Mouse (Mus musculus) intestine, postnatal 0 days (tissue): ENCODE measurements around the gene Gdpd1. TPM values are rescaled to one million over a fixed set of nuclear protein-coding genes. Genes with fewer than 3 reads are reported as not detected.
"Not testable (repeated sequence)": the region's sequence is repeated elsewhere in the genome, so short reads cannot be mapped to it uniquely, and the experiment has no call there.

Experiments used
- ATAC-seq: fragments of 200-750 bp; cut with Nextera tagmentation; 2 replicates; pipeline ENCODE4 v1.8.0; 2017; ENCODE audit warnings: mild to moderate bottlenecking, moderate TSS enrichment, moderate library complexity
- H3K27ac ChIP-seq: fragments of 300-500 bp; sonication (generic); 2 replicates; pipeline ENCODE4 v1.5.1; 2014; ENCODE audit warnings: mild to moderate bottlenecking, low read depth, low read length, moderate library complexity
- H3K27me3 ChIP-seq: fragments of 300-500 bp; sonication (generic); replicated peaks from 2 replicates; pipeline ENCODE4 v1.6.1; 2014; ENCODE audit warnings: low read length, mixed read lengths; ENCODE audit not compliant: control insufficient read depth, insufficient read depth
- H3K36me3 ChIP-seq: fragments of 300-500 bp; sonication (generic); 2 replicates; pipeline ENCODE4 v1.6.1; 2014; ENCODE audit warnings: mild to moderate bottlenecking, moderate library complexity; ENCODE audit not compliant: control insufficient read depth, insufficient read depth
- H3K4me1 ChIP-seq: fragments of 300-500 bp; sonication (generic); replicated peaks from 2 replicates; pipeline ENCODE4 v1.6.1; 2014; ENCODE audit warnings: antibody characterized with exemption, low read length, mixed read lengths; ENCODE audit not compliant: control insufficient read depth, insufficient read depth
- H3K4me2 ChIP-seq: fragments of 300-500 bp; sonication (generic); replicated peaks from 2 replicates; pipeline ENCODE4 v1.6.1; 2014; ENCODE audit warnings: low read depth, mild to moderate bottlenecking, moderate library complexity
- H3K4me3 ChIP-seq: fragments of 300-500 bp; sonication (generic); 2 replicates; pipeline ENCODE4 v1.5.1; 2014; ENCODE audit warnings: low read depth, low read length
- H3K9ac ChIP-seq: fragments of 300-500 bp; sonication (generic); 2 replicates; pipeline ENCODE4 v1.6.1; 2014; ENCODE audit warnings: mild to moderate bottlenecking, low read depth, low read length
- H3K9me3 ChIP-seq: fragments of 300-500 bp; sonication (generic); 2 replicates; pipeline ENCODE4 v1.6.1; 2016; ENCODE audit warnings: mixed run types; ENCODE audit not compliant: control insufficient read depth
- CTCF ChIP-seq: sonication (generic); IDR thresholded peaks from 2 replicates; pipeline ENCODE4 v1.5.1; 2016; ENCODE audit warnings: low read depth, mild to moderate bottlenecking, control low read depth, antibody characterized with exemption, moderate library complexity
- WGBS: fragments of 180-500 bp; shearing (Covaris S2); extraction: QIAGEN DNeasy Blood & Tissue Kit; methylation state at CpG from one replicate; pipeline ENCODE4 v1.1.7; 2014; 5-methylcytosine and 5-hydroxymethylcytosine counted together
- polyA plus RNA-seq: library from polyadenylated mRNA; unstranded; fragments of >200 nt; fragmentation: Nextera tagmentation; extraction: Ambion mirVana; gene quantifications from 2 replicates; pipeline ENCODE4 v1.2.1, GENCODE M21; 2015

Gdpd1 gene
- polyA plus RNA-seq, 1 experiment from 2014 or later: 16.7 TPM

GRCm38 (mm10) chr11:87062087-87062486, 11.8 kb downstream of the Gdpd1 start:
- peak; percentile 87 for ATAC-seq
- H3K27ac ChIP-seq: no peak overlapping the region
- 33% methylated on average over 3 of the region's 3 CpGs for WGBS

GRCm38 (mm10) chr11:87060410-87060809, 13.5 kb downstream of the Gdpd1 start:
- 98% methylated on average over 2 of the region's 2 CpGs for WGBS
- no peak for ATAC-seq

More at GRCm38 (mm10) chr11:87062087-87062486, 11.8 kb downstream of the Gdpd1 start:
- peaks cover 3% of the 10 kb centered on the region; the same call in 1 of the 2 replicates for H3K36me3 ChIP-seq
- no peak for TF ChIP-seq CTCF
- no peaks in the 10 kb centered on the region for H3K4me1 ChIP-seq
- H3K4me3 ChIP-seq: no peak overlapping the region
- H3K9me3 ChIP-seq: no peaks in the 10 kb centered on the region
- H3K9ac ChIP-seq: no peak overlapping the region
- H3K27me3 ChIP-seq: no peaks in the 10 kb centered on the region
- H3K4me2 ChIP-seq: no peak overlapping the region

GRCm38 (mm10) chr11:87056286-87056685, 17.6 kb downstream of the Gdpd1 start:
- ATAC-seq: no peak
- no peak overlapping the region for H3K9ac ChIP-seq
- H3K36me3 ChIP-seq: no peaks in the 10 kb centered on the region; the same call in 1 of the 2 replicates
- no peaks in the 10 kb centered on the region for H3K4me1 ChIP-seq
- TF ChIP-seq CTCF: no peak
- no peak overlapping the region for H3K27ac ChIP-seq
- no peak overlapping the region for H3K4me3 ChIP-seq
- 53% methylated on average over 6 of the region's 6 CpGs for WGBS
- H3K4me2 ChIP-seq: no peak overlapping the region
- no peaks in the 10 kb centered on the region for H3K9me3 ChIP-seq
- H3K27me3 ChIP-seq: no peaks in the 10 kb centered on the region

More at GRCm38 (mm10) chr11:87060410-87060809, 13.5 kb downstream of the Gdpd1 start:
- Histone ChIP-seq H3K36me3 (peaks cover 3% of the 10 kb centered on the region), H3K4me2 (no peak overlapping the region), H3K9me3 (no peaks in the 10 kb centered on the region), H3K4me1 (no peaks in the 10 kb centered on the region), H3K27ac (no peak overlapping the region), H3K27me3 (no peaks in the 10 kb centered on the region), H3K4me3 (no peak overlapping the region), H3K9ac (no peak overlapping the region)
- no peak for TF ChIP-seq CTCF

- H3K4me3 ChIP-seq, H3K9me3 ChIP-seq, H3K27me3 ChIP-seq, ATAC-seq, H3K36me3 ChIP-seq, H3K4me2 ChIP-seq, H3K4me1 ChIP-seq, H3K9ac ChIP-seq, H3K27ac ChIP-seq: not testable (repeated sequence)
- WGBS: 56% methylated on average over 7 of the region's 7 CpGs
Observed at GRCm38 (mm10) chr11:87048900-87049299, 25.0 kb downstream of the Gdpd1 start.

GRCm38 (mm10) chr11:87046968-87047367, 26.9 kb downstream of the Gdpd1 start:
- H3K36me3 ChIP-seq: no peaks in the 10 kb centered on the region
- no peaks in the 10 kb centered on the region for H3K27me3 ChIP-seq
- ATAC-seq: no peak
- H3K27ac ChIP-seq: no peak overlapping the region
- 76% methylated on average over 5 of the region's 5 CpGs for WGBS
- H3K4me2 ChIP-seq: no peak overlapping the region
- no peaks in the 10 kb centered on the region for H3K4me1 ChIP-seq
- H3K9ac ChIP-seq: no peak overlapping the region
- no peak for TF ChIP-seq CTCF
- H3K4me3 ChIP-seq: no peak overlapping the region
- no peaks in the 10 kb centered on the region for H3K9me3 ChIP-seq

GRCm38 (mm10) chr11:87043052-87043451, 30.8 kb downstream of the Gdpd1 start:
- Histone ChIP-seq H3K9me3 (no peaks in the 10 kb centered on the region), H3K27me3 (no peaks in the 10 kb centered on the region), H3K27ac (no peak overlapping the region), H3K9ac (no peak overlapping the region), H3K4me2 (no peak overlapping the region), H3K36me3 (no peaks in the 10 kb centered on the region), H3K4me1 (0 out of 2 replicates have a peak, but pooled peaks cover 7% of the 10 kb centered on the region), H3K4me3 (no peak overlapping the region)
- 74% methylated on average over 3 of the region's 3 CpGs for WGBS
- TF ChIP-seq CTCF: no peak
- no peak for ATAC-seq
